Mouse (Mus musculus): ENCODE measurements around the gene Miga1. TPM values are rescaled to one million over a fixed set of nuclear protein-coding genes. Genes with fewer than 3 reads are reported as not detected.

Gene Miga1
- total and polyA plus RNA-seq, 2 experiments: 0.94 to 2.2 TPM

- peaks cover 40% of the 10 kb centered on the region for H3K79me2 ChIP-seq (ENCODE audit: control insufficient read depth, insufficient read depth, low read length)
- DNase-seq (ENCODE audit: extremely low read depth, low read depth, low spot score): no peak
- TF ChIP-seq CTCF (IDR thresholded peaks at IDR 0.05; ENCODE audit: low read depth, low read length) (no peak), POLR2A (IDR thresholded peaks at IDR 0.05; ENCODE audit: extremely low read depth, insufficient read depth, low read length) (no peak)
- no peak overlapping the region for H3K27ac ChIP-seq (replicated peaks; ENCODE audit: insufficient read depth, low read depth, low read length)
- H3K27me3 ChIP-seq (ENCODE audit: control insufficient read depth, insufficient read depth, low read length): no peaks in the 10 kb centered on the region
- no peak overlapping the region for H3K4me3 ChIP-seq (ENCODE audit: insufficient read depth, low read depth, low read length)
- H3K9ac ChIP-seq (ENCODE audit: low read depth, low read length): no peak overlapping the region
- H3K36me3 ChIP-seq (ENCODE audit: control insufficient read depth, insufficient read depth, low read length): peaks cover 2% of the 10 kb centered on the region; the same call in 1 of the 2 replicates
- WGBS: 69% methylated on average over 10 of the region's 10 CpGs
- H3K4me1 ChIP-seq (ENCODE audit: control insufficient read depth, insufficient read depth, low read length): peaks cover 29% of the 10 kb centered on the region
These were observed 8.0 kb upstream of the Miga1 start for GRCm38 (mm10) chr3:152348011-152348830.

- Histone ChIP-seq H3K9ac (ENCODE audit: low read depth, low read length) (peak overlapping the region; percentile 96), H3K27me3 (ENCODE audit: control insufficient read depth, insufficient read depth, low read length) (no peaks in the 10 kb centered on the region), H3K4me3 (ENCODE audit: insufficient read depth, low read depth, low read length) (peak overlapping the region; percentile 70), H3K36me3 (ENCODE audit: control insufficient read depth, insufficient read depth, low read length) (peaks cover 2% of the 10 kb centered on the region; the same call in 1 of the 2 replicates), H3K79me2 (ENCODE audit: control insufficient read depth, insufficient read depth, low read length) (peaks cover 31% of the 10 kb centered on the region), H3K4me1 (ENCODE audit: control insufficient read depth, insufficient read depth, low read length) (peaks cover 23% of the 10 kb centered on the region), H3K27ac (replicated peaks; ENCODE audit: insufficient read depth, low read depth, low read length) (peak overlapping the region; percentile 52)
- DNase-seq (ENCODE audit: extremely low read depth, low read depth, low spot score): no peak
- 13% methylated on average over 3 of the region's 3 CpGs for WGBS
- TF ChIP-seq POLR2A (IDR thresholded peaks at IDR 0.05; ENCODE audit: extremely low read depth, insufficient read depth, low read length) (no peak), CTCF (IDR thresholded peaks at IDR 0.05; ENCODE audit: low read depth, low read length) (no peak)
These were observed 7.0 kb upstream of the Miga1 start for GRCm38 (mm10) chr3:152347227-152347626.

- TF ChIP-seq POLR2A (IDR thresholded peaks at IDR 0.05; ENCODE audit: extremely low read depth, insufficient read depth, low read length) (no peak), CTCF (IDR thresholded peaks at IDR 0.05; ENCODE audit: low read depth, low read length) (no peak)
- H3K79me2 ChIP-seq (ENCODE audit: control insufficient read depth, insufficient read depth, low read length): peaks cover 28% of the 10 kb centered on the region
- H3K4me3 ChIP-seq (ENCODE audit: insufficient read depth, low read depth, low read length): peak overlapping the region; percentile 70
- H3K36me3 ChIP-seq (ENCODE audit: control insufficient read depth, insufficient read depth, low read length): peaks cover 2% of the 10 kb centered on the region; the same call in 1 of the 2 replicates
- H3K27ac ChIP-seq (replicated peaks; ENCODE audit: insufficient read depth, low read depth, low read length): peak overlapping the region; percentile 52
- peaks cover 21% of the 10 kb centered on the region for H3K4me1 ChIP-seq (ENCODE audit: control insufficient read depth, insufficient read depth, low read length)
- H3K27me3 ChIP-seq (ENCODE audit: control insufficient read depth, insufficient read depth, low read length): no peaks in the 10 kb centered on the region
- under 1% methylated on average over 53 of the region's 54 CpGs for WGBS
- peak overlapping the region; percentile 96 for H3K9ac ChIP-seq (ENCODE audit: low read depth, low read length)
- DNase-seq (ENCODE audit: extremely low read depth, low read depth, low spot score): peak; percentile 71
These were observed 6.5 kb upstream of the Miga1 start for GRCm38 (mm10) chr3:152346633-152347141.

- H3K4me1 ChIP-seq (ENCODE audit: control insufficient read depth, insufficient read depth, low read length): peaks cover 16% of the 10 kb centered on the region
- WGBS: 5% methylated on average over 44 of the region's 44 CpGs
- peak; percentile 82 for TF ChIP-seq POLR2A (IDR thresholded peaks at IDR 0.05; ENCODE audit: extremely low read depth, insufficient read depth, low read length)
- no peak for TF ChIP-seq CTCF (IDR thresholded peaks at IDR 0.05; ENCODE audit: low read depth, low read length)
- DNase-seq (ENCODE audit: extremely low read depth, low read depth, low spot score): peak; percentile 71
- peaks cover 28% of the 10 kb centered on the region for H3K79me2 ChIP-seq (ENCODE audit: control insufficient read depth, insufficient read depth, low read length)
- H3K9ac ChIP-seq (ENCODE audit: low read depth, low read length): peak within 1 kb of the TSS; percentile 96
- H3K27me3 ChIP-seq (ENCODE audit: control insufficient read depth, insufficient read depth, low read length): no peaks in the 10 kb centered on the region
- peak within 1 kb of the TSS; percentile 70 for H3K4me3 ChIP-seq (ENCODE audit: insufficient read depth, low read depth, low read length)
- H3K27ac ChIP-seq (replicated peaks; ENCODE audit: insufficient read depth, low read depth, low read length): peak within 1 kb of the TSS; percentile 57
- H3K36me3 ChIP-seq (ENCODE audit: control insufficient read depth, insufficient read depth, low read length): peaks cover 2% of the 10 kb centered on the region; the same call in 1 of the 2 replicates
These were observed 5.8 kb upstream of the Miga1 start, which contains the start of gene Usp33 for GRCm38 (mm10) chr3:152345732-152346632. TSS of gene Usp33 (plus strand) at chr3:152346478.

GRCm38 (mm10) chr3:152342961-152343517, 2.8 kb upstream of the Miga1 start:
- no peak for TF ChIP-seq POLR2A (IDR thresholded peaks at IDR 0.05; ENCODE audit: extremely low read depth, insufficient read depth, low read length)
- TF ChIP-seq CTCF (IDR thresholded peaks at IDR 0.05; ENCODE audit: low read depth, low read length): no peak
- DNase-seq (ENCODE audit: extremely low read depth, low read depth, low spot score): no peak
- H3K27ac ChIP-seq (replicated peaks; ENCODE audit: insufficient read depth, low read depth, low read length): no peak overlapping the region
- H3K27me3 ChIP-seq (ENCODE audit: control insufficient read depth, insufficient read depth, low read length): no peaks in the 10 kb centered on the region
- peaks cover 4% of the 10 kb centered on the region for H3K79me2 ChIP-seq (ENCODE audit: control insufficient read depth, insufficient read depth, low read length)
- peaks cover 7% of the 10 kb centered on the region for H3K4me1 ChIP-seq (ENCODE audit: control insufficient read depth, insufficient read depth, low read length)
- no peaks in the 10 kb centered on the region for H3K36me3 ChIP-seq (ENCODE audit: control insufficient read depth, insufficient read depth, low read length)
- H3K4me3 ChIP-seq (ENCODE audit: insufficient read depth, low read depth, low read length): no peak overlapping the region
- H3K9ac ChIP-seq (ENCODE audit: low read depth, low read length): no peak overlapping the region
- 93% methylated on average over 15 of the region's 15 CpGs for WGBS
